Mouse (Mus musculus) thymus, postnatal 14 days (tissue): ENCODE measurements around the gene Cobll1.
A peak's percentile ranks its signal among the peaks of the same experiment; 100 is the strongest.

Source experiments
- DNase-seq: peaks from one replicate; pipeline ENCODE4 v3.0.0; 2021

Gene Cobll1

DNA sequence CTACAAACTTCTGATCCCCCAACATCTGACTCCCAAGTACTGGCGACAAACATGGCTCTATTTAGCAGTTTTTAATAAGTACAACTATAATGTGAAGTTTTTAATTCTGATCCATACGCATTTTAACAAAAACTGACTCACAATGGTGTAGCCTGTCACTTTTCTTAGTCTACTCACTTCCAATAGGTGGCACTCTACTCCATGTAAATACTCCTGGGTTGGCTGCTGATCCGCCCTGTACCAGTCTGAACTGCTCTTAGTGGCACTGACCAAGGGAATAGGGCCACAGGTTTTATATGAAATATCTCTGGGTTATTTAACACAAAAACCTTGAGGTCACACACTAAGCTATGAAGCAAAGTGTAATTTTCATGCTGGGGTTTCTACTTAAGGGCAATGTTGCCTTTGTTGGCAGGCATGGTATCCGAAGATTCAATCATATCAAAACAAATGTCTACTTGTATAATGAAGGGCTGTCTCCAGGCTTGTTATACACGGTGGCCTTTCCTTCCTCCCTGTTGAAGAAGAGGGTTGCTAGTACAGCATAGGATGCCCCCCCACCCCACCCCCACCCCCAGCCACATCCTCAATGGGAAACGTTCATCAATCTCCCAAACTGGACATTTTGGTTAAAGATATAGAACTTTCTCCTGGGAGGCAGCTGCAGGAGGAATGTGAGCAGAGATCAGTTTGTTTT is 93.6 kb downstream of the Cobll1 start:
- peak; percentile 31 for DNase-seq

DNA sequence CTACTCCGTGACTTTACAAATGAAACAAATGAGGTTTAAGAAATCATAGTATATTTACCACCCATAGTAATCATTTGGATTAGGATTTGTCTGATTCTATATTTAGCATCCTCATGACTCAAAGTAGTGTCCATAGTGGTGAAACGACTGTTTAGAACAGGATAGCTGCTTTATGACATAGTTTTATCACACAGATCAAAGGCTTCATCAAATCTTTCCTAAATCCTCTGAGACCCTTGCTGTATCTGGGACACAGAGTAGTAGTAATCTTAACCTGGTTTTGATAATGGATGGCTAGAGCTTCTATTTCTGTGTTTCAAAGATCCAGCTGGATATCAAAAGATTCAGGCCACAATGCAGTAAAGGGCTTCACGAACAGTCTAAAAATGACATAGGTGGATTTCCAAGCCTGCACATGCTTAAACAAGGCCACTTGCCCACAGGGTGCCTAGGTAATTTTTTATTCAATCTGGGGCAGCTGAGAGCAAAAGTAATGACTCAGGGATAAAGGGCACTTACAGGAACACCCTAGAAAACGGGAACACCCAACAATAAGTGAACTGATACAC is 98.0 kb downstream of the Cobll1 start:
- no peak for DNase-seq

DNA sequence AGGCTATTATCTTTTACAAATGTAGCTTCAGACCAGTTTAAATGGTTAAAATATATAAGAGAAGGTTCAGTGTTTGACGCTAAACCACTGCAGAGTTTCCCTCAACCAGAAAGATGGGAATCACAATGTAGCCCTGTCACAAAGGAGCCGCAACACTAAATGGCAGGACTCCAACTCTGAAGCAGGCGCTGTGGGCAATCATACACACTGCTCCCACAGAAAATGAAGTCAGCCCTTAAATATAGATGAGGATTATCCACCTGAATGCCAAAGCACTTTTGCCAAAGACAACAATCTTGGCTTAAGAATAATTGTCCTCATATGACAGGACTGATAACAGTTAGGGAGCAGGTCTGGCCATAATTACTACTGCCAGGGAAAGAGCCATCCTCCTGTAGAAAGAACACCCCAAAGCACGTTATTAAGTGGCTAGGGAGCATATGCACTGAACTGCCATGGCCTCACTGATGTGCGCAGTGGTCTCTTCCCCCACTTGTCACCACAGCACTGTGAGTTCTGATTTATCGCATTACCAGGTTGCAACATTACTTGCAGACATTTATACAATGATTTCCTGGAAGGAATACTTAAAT is 98.8 kb downstream of the Cobll1 start:
- no peak for DNase-seq

DNA sequence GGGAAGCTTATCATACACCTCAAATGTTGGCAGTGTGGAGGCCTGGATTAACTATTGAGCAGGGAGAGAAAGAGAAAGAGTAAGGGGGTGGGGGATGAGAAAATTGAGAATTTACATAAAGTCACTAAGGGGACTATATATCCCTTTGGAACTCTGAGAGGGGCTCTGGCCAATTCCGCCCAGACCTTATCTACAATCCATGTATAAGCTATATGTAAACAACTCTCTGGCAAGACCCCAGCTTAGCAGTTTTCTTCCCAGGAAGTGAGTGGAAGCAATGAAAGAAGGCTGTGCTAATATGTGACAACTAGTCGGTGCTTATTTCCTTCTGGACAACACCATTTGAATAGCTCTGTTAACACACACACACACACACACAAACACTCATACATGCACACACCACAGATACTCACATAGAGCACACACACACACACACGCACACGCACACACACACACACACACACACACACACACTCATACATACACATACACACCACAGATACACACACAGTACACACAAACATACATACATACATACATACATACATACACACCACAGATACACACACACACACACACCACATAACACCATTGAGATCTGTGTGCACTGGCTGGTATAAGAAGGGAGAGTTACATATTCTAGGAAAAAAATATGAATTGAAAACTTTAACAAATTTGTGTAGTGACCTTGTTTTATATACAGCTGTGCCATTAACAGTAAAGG is 99.4 kb downstream of the Cobll1 start:
- no peak for DNase-seq

DNA sequence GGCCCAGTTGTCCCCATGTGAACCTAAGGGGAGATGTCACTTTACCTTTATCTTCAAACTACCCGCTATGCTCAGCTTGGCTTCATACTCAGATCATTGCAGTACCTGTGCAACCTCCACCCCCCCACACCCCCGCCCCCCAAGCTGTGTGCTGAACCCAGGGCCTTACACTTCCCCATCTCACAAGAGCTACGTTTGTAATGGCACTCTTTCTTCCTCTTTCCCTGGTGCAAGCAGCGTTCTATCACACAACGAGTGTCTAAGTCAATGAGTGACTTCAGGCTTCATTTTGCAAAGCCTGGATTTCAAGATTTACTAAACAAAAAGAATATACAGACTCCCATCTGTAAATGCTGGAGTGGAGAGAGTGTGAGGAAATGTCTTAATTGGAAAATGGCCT is 100.2 kb downstream of the Cobll1 start:
- no peak for DNase-seq

DNA sequence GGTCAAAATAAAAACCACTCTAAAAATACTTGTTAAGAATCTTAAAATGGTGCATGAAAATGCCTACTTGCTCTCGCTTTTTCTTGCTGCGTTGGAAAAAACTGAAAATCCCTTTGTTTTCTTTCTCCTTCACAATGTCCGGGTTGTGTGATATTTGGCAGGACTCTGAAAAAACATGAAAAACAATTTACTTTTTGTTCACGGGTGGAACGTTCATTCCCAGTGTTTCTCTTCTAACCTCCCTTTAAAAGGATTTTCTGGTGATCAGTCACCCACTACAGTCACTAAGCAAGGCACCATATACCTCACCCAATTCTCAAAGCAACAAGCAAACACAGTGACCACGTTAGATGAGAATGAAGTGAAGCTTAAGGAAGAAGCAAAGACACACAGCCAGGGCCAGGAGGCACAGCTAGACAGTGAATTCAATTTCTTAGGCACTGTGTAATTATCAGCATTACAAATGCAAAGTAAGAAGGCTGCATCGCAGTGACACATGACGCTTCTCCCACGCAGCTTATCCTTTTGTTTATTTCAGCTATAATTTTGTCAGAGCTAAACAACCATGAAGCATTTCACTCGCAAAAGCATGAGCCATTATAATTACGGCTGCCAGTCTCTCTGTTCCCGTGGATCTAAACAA is 112.9 kb downstream of the Cobll1 start:
- DNase-seq: no peak

DNA sequence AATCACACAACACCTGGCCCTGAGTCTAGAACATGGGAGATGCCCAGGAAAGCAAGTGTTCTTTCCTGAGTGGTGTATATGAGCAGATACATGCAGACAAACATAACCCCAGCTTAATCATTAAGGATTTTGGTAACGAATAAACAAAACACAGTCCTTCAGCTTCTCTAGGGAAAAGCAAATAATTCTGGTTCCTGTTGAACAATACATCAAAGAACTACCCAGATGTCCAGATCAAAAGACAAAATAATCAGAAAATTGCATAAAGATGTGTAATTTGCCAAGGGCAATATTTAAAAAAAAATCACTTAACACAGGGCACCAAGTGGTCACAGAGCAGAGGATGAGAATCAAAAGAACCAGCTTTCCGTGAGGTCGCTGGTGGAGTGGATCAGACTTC is 115.5 kb downstream of the Cobll1 start:
- no peak for DNase-seq

DNA sequence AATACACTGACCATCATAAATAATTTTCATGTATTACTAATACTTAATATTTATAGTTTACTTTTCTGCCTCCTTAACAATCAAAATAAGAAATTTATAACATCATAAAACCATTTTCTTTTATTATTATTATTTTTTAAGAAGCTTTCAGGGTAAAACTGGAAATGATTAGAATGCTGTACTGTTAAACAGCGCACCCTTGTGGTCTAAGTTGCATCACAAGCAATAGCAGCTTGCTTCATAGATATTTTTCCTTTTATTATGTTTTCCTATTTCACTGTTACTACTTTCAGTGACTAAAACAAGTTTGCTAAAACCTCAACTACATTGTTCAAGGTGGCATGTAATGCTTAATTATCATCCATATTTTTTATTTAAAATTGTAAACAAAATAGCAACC is 117.8 kb downstream of the Cobll1 start:
- peak; percentile 27 for DNase-seq

DNA sequence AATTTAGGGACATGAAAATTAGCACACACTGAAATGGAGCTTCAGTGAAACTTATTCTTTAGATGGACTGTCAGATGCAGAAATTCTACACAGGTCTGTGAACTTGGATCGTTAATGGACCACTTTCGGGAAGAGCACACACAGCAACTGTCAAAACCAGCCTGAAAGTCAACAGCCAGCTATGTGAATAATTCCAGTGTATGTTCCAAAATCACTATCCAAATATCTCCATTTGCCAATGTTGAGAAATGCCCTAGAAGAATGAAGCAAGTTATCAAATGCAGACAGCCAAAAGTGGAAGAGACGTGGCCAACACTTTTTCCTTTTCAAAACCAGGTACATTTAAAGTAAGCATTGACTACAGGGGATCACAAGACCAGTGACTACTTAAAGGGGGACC is 118.2 kb downstream of the Cobll1 start:
- no peak for DNase-seq

DNA sequence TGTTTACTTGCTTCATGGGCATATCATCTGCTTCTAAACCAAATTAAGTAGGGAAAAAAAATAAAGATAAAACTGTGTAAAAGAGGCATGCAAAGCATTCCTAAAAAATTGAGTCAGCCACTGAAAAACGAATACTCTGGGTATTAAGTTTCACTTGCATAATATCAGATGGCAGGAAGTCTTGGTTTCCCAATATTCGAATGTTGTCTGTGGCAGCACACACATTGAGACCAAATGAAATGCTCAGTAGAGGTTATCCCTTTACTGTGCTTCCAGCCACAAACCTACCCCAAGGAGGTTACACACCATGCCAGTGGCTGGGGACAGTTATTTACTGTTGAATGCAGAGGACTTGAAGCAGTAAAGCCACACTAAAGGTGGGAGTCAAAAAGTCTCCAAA is 119.1 kb downstream of the Cobll1 start:
- DNase-seq: no peak

DNA sequence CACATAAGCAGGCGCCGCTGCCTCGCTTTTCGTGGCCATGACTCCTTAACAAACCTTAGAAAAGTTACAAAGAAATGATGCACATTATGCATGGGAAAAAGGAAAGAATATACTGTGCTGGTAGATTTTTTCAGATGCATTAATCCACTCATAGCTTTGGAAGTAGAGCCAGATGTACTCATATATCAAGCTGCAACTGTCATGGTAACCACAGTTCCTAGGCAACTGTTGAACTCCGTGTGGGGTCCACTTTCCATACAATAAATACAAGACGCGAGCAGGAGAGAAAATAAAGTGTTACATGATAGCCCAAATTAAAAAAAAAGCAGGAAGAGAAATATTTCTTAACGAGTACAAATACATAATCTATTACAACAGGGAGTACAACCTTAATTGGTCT is 119.5 kb downstream of the Cobll1 start:
- DNase-seq: no peak

DNA sequence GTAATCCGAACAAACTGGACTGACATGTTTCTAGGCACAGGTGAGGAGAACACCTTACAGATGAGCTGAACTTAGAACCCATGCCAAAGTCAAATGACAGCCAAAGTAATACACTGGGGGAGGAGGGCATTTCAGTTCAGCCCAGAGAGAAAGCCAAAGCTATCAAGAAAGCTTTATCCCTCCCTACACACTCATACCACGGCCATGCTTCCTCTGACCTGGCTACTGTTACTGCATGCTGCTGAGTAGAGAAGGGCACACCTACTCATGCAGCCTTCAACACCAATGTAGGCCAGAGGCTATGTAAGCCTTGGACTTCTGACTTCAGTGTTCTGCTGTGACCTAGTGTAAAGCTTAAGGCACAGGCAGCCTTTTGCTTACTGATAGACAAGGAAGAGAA is 120.1 kb downstream of the Cobll1 start:
- no peak for DNase-seq

DNA sequence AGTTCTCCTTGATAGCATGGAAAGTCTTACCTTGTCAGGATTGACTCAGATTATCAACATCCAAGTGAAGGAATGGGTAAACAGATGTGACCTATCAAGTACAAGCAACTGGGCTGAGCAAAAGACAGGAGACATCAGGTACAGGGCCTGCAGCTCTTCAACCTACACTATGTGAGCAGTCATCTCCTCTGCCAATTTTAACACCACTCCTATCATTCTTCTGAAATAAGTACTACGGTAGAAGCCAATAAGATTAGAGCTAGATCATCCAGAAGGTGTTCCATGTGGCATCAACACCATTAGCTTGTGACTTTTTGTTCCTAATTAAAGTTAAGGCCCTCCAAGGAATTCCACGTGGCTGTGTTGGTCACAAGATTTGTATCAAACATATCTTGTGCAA is 121.3 kb downstream of the Cobll1 start:
- DNase-seq: no peak

DNA sequence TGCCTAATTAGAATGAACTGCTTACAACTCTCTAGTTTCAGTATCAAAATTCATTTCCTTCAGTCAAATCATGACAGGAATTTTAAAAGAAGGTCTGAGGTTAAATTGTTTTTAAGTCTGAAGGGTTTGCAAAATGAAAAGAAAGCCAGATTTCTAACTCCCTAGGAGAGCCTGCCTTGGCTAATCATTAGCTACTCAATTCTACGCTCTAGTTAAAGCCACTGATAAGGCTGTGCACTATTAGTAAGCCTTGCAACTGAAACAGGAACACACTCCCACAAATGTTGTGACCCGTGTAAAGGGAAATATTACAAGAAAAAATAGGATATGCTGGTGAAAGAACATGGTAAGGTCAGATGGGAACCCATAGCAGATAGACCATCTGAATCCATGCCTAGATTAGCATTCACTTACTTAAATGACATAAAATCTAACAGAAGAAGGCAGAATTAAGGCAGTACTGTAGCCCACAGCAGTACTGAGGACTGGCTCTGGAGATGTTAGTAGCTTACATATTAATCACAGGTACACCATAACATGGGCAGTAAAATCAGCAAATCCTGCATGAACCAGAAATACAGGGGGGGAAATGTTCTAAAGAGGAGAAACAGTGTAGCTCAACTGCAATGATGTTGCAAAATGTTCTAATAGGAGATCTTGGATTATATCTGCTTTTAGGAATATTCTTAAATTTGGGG is 122.6 kb downstream of the Cobll1 start:
- no peak for DNase-seq

DNA sequence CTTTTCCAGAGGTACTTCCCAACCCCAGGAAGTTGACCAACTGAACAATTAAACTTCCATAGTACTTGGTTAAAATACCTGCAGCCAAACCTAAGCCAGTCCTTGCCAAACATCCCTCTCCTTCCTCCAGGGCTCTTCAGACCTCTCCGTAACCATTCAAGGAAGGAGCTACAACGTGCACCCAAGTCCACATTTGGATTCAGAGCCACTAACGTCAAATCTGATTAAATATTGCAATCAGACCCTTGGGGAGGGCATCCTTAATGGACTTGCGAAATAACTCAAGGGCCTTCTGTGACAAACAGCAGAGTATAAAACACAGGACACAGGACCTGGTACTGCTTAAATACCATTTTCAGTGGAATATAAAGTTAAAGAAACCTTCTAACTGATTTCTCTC is 126.0 kb downstream of the Cobll1 start:
- DNase-seq: no peak

DNA sequence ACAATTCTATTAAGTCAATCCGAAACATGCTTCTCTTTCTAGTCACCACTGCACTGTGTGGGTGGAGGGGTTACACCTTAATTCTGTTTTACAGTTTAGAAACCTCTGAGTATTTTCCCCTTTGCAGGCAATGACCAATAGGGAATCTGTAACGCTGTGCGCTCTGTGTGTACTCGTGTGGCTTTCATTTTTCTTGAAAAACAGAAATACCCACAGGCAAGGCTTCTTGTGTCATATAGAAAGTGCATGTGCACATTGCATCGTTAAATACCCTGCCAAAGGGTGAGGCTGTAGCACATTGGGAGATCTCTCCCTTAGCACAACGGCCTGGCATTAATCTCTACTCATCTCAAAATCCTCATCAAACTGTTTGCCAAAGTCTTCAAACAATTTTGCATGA is 134.6 kb downstream of the Cobll1 start:
- DNase-seq: no peak

DNA sequence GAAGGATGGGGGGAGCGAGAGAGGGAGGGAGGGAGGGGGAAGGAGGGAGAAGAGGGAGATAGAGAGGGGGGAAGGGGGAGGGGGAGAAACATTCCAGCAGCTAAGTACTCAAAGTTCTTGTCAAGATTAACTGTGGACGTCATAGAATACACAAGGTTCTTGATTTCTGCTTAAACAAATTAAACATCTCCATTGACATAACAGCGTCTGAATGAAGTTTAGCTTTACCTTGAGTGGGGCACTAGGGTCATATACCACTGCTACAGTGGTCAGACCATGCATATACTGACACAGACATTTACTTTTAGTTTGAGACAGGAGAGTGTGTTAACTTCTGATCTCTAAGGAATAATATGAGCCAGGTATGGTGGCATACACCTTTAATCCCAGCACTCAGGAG is 135.4 kb downstream of the Cobll1 start:
- no peak for DNase-seq

DNA sequence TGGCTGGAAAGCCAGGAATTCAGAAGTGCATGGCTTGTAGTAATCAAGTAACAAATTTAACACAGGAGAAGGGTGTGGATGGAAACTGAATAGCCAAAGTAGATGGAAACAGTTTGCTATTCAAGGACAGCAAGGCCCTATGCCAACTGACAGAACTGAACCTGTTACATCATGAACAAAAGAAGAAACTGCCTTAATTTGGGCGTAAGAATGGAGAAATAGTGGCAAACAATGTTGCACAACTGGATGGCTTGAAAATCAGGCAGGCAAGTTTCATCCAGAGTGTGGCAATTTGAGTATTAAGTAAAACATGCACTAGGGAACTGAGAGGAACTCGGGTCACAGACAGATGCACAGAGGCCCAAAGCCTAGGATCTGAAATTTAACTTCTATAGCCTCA is 137.8 kb downstream of the Cobll1 start:
- no peak for DNase-seq

DNA sequence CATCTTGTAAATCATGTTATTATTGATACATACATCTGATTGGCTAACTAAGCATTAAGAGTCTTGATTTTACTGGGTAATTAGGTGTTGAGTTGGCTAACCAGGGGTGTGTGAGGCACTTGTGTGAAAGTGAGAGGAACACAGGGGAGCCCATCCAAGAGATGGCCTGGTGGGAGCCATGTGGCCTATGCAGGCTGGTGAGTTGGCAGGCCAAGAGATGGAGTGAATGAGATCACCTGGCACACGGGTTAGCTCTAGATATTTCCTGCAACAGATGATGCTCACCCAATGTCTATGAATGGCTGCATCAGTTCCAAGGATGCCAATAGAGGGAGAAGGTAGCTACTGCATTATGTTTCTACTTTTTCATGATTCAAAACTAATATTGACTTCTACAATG is 139.2 kb downstream of the Cobll1 start:
- DNase-seq: no peak

DNA sequence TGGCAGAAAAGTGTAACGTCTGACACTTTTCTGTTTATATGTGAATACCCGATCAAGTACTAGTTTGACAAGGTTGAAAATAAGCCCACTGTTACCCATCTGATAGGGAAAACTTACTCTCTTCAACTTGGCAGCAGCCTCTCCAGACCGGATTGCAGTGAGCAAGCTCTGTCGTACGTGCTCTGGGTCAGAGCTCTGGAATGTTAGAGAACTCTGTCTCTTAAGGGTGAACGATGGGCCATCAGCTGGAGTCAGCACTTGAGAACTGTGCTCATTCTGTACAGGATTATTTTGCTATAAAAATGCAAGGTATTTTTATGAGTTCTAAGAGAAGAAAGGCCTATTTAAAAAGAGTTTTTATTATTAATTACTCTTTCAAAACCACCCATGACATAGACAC is 143.6 kb downstream of the Cobll1 start:
- no peak for DNase-seq

DNA sequence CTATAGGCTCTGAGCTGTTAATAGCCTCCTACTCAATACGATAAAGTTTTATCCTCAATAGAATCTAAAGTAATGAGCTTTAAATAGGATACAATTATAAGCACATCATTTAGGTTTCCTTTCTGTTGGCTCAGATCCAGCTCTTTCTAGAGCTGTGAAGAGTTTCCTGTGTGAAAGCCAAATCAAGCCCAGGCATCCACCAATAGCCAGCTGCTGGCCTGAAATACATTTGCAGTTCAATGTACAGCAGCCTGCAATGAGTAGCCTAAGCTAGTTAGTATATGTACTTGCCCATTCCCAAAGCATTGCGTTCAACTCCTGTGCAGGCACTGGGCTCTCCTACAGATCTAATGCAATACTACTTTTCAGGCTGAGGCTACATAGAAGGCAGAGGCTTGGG is 145.2 kb downstream of the Cobll1 start:
- no peak for DNase-seq

DNA sequence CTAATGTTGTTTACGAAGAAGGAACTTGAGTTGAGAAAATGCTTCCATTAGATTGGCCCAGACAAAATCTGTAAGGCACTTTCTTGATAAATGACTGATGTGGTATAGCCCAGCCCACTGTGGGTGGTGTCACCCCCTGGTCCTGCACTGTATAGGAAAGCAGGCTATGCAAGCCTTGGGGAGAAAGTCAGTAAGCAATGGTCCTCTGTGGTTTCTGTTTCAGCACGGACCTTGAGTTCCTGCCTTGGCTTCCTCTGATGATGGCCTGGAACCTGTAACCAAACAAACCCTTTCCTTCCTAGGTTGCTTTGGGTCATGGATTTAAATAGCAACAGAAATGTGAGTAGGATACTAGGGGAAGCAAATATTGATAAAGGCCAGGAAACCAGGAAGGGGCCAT is 148.2 kb downstream of the Cobll1 start:
- no peak for DNase-seq

DNA sequence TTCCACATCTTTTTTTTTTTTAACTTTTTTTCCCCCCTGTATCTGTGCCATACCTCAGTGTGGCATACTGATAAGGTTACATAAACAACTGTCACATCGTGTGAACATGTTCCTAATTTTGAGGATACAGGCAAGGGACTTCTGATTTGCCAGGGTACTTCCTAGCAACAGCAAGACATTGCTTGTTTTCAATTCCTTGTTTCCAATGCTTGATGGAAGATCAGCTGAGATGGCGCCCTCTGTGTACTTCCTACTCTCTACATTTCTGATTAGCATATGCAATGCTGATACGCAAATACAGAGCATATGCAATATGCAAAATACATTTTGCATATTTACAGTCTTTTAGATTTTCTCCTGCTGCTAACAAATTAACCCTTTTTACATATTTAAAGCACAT is 152.0 kb downstream of the Cobll1 start:
- no peak for DNase-seq
